Mouse (Mus musculus) CH12.LX (cell line): ENCODE measurements around the gene Actr5. TPM values are rescaled to one million over a fixed set of nuclear protein-coding genes. Genes with fewer than 3 reads are reported as not detected.
A peak's percentile ranks its signal among the peaks of the same experiment; 100 is the strongest.

Source experiments
- DNase-seq: peaks from one replicate; pipeline ENCODE4 v3.0.0-alpha.2; 2013; ENCODE audit errors: extremely low read depth
- H3K27ac ChIP-seq: 2 replicates; pipeline ENCODE4 v1.5.1; 2012; ENCODE audit warnings: low read depth, mild to moderate bottlenecking, control low read depth, moderate library complexity; ENCODE audit not compliant: insufficient read depth
- H3K27me3 ChIP-seq: replicated peaks from 2 replicates; pipeline ENCODE3; 2012; ENCODE audit warnings: inconsistent platforms
- H3K36me3 ChIP-seq, 2 experiments: replicated peaks in 1 of 2; 2 replicates each; pipeline versions ENCODE3 to v1.6.1; 2012; ENCODE audit warnings: inconsistent platforms in 1 of 2, low read length in 1 of 2, mild to moderate bottlenecking in 1 of 2, mixed read lengths in 1 of 2, moderate library complexity in 1 of 2; ENCODE audit not compliant: control insufficient read depth in 1 of 2, insufficient read depth in 1 of 2
- H3K4me1 ChIP-seq, 2 experiments: 2 replicates each; pipeline ENCODE4 v1.6.1; 2012; ENCODE audit warnings: inconsistent platforms in 1 of 2, moderate library complexity in 1 of 2; ENCODE audit not compliant: insufficient read depth in 2 of 2, control insufficient read depth in 1 of 2
- H3K4me2 ChIP-seq: 2 replicates; pipeline ENCODE4 v1.6.1; 2012; ENCODE audit warnings: low read depth, mild to moderate bottlenecking, control low read depth; ENCODE audit not compliant: poor library complexity, insufficient read depth, severe bottlenecking
- H3K4me3 ChIP-seq, 3 experiments: fragments of 150-350 bp in 1 of 3; sonication (generic) in 1 of 3; replicated peaks in 1 of 3; 2 replicates each; pipeline versions ENCODE3 to v1.5.1; 2011 to 2012; ENCODE audit warnings: low read depth in 2 of 3, low read length in 2 of 3, mild to moderate bottlenecking in 2 of 3, moderate library complexity in 2 of 3, control low read depth in 1 of 3, improper control_type of control experiment in 1 of 3, inconsistent platforms in 1 of 3, mixed read lengths in 1 of 3; ENCODE audit not compliant: poor library complexity in 1 of 3
- H3K79me2 ChIP-seq: replicated peaks from 2 replicates; pipeline ENCODE4 v1.6.1; 2012; ENCODE audit warnings: mild to moderate bottlenecking, moderate library complexity; ENCODE audit not compliant: control insufficient read depth, poor library complexity, insufficient read depth, severe bottlenecking; ENCODE audit errors: extremely low read depth
- H3K9ac ChIP-seq: 2 replicates; pipeline ENCODE4 v1.6.1; 2012; ENCODE audit warnings: low read depth, mild to moderate bottlenecking, control low read depth, moderate library complexity; ENCODE audit not compliant: insufficient read depth
- H3K9me3 ChIP-seq: replicated peaks from 2 replicates; pipeline ENCODE3; 2012; ENCODE audit warnings: low read length, inconsistent platforms, mixed read lengths
- CTCF ChIP-seq, 2 experiments: IDR thresholded peaks in 1 of 2; conservative IDR thresholded peaks in 1 of 2; 2 replicates each; pipeline ENCODE4 v1.5.1; 2011 to 2012; ENCODE audit warnings: low read depth in 2 of 2, low read length in 2 of 2, improper control_type of control experiment in 1 of 2, inconsistent platforms in 1 of 2, mild to moderate bottlenecking in 1 of 2, moderate library complexity in 1 of 2
- E2F4 ChIP-seq: IDR thresholded peaks from 2 replicates; pipeline ENCODE4 v1.6.1; 2011; ENCODE audit warnings: low read depth, low read length, improper control_type of control experiment; ENCODE audit not compliant: insufficient replicate concordance
- ELF1 ChIP-seq: IDR thresholded peaks from 2 replicates; pipeline ENCODE4 v1.6.1; 2014; ENCODE audit warnings: low read depth, mild to moderate bottlenecking, inconsistent platforms, low read length, improper control_type of control experiment
- EP300 ChIP-seq: IDR thresholded peaks from 2 replicates; pipeline ENCODE4 v1.6.1; 2011; ENCODE audit warnings: low read length, improper control_type of control experiment
- ETS1 ChIP-seq: conservative IDR thresholded peaks from 2 replicates; pipeline ENCODE4 v1.6.1; 2012; ENCODE audit warnings: low read depth, mild to moderate bottlenecking, inconsistent platforms, low read length, improper control_type of control experiment, moderate library complexity
- HCFC1 ChIP-seq: IDR thresholded peaks from 2 replicates; pipeline ENCODE4 v1.6.1; 2012; ENCODE audit warnings: low read depth, mild to moderate bottlenecking, inconsistent platforms, low read length, improper control_type of control experiment
- JUN ChIP-seq: IDR thresholded peaks from 2 replicates; pipeline ENCODE4 v1.6.1; 2011; ENCODE audit warnings: low read depth, mild to moderate bottlenecking, low read length, improper control_type of control experiment, moderate library complexity; ENCODE audit not compliant: insufficient read depth
- MEF2A ChIP-seq: IDR thresholded peaks from 2 replicates; pipeline ENCODE4 v1.6.1; 2014; ENCODE audit warnings: low read depth, mild to moderate bottlenecking, inconsistent platforms, low read length, improper control_type of control experiment, borderline replicate concordance
- NRF1 ChIP-seq: IDR thresholded peaks from 2 replicates; pipeline ENCODE4 v1.6.1; 2014; ENCODE audit warnings: low read depth, mild to moderate bottlenecking, inconsistent platforms, low read length, improper control_type of control experiment, moderate library complexity
- POLR2AphosphoS2 ChIP-seq: IDR thresholded peaks from 2 replicates; pipeline ENCODE4 v1.6.1; 2011; ENCODE audit warnings: low read depth, low read length, improper control_type of control experiment
- RCOR1 ChIP-seq: conservative IDR thresholded peaks from 2 replicates; pipeline ENCODE4 v1.6.1; 2012; ENCODE audit warnings: low read depth, mild to moderate bottlenecking, inconsistent platforms, low read length, improper control_type of control experiment
- SMC3 ChIP-seq: IDR thresholded peaks from 2 replicates; pipeline ENCODE4 v1.6.1; 2011; ENCODE audit warnings: low read depth, low read length, improper control_type of control experiment
- TCF12 ChIP-seq: IDR thresholded peaks from 2 replicates; pipeline ENCODE4 v1.6.1; 2014; ENCODE audit warnings: low read depth, mild to moderate bottlenecking, inconsistent platforms, low read length, improper control_type of control experiment
- USF1 ChIP-seq: IDR thresholded peaks from 2 replicates; pipeline ENCODE4 v1.6.1; 2014; ENCODE audit warnings: low read depth, mild to moderate bottlenecking, inconsistent platforms, low read length, improper control_type of control experiment
- USF2 ChIP-seq: conservative IDR thresholded peaks from 2 replicates; pipeline ENCODE4 v1.6.1; 2011; ENCODE audit warnings: low read depth, low read length, improper control_type of control experiment
- ZNF384 ChIP-seq: IDR thresholded peaks from 2 replicates; pipeline ENCODE4 v1.6.1; 2012; ENCODE audit warnings: low read depth, low read length, improper control_type of control experiment, inconsistent platforms
- dilution Hi-C: fragments of 300-500 bp; cut with MboI; formaldehyde crosslinking; loops from 2 replicates; pipeline ENCODE4 v1.14.3; 2020; ENCODE audit warnings: low sequenced_read_pairs; ENCODE audit not compliant: extremely low pct_unique_long_range_greater_than_20kb, extremely low pct_ligation_motif_present
- in situ Hi-C: fragments of 300-500 bp; cut with MboI; formaldehyde crosslinking; loops from 3 replicates; pipeline ENCODE4 v1.14.3; 2019; ENCODE audit warnings: low sequenced_read_pairs, low pct_ligation_motif_present, low pct_unique_long_range_greater_than_20kb, mixed read lengths
- polyA plus RNA-seq: library from polyadenylated mRNA; unstranded; fragments of >175 nt; gene quantifications from 2 replicates; pipeline ENCODE4 v1.2.1, GENCODE M21; 2012; ENCODE audit warnings: low read depth; ENCODE audit not compliant: insufficient read length
- total RNA-seq, 2 experiments: library from RNA; depleted of rRNA; stranded (reverse); fragments of 300-350 nt in 1 of 2; fragments of >200 nt in 1 of 2; gene quantifications; 2 replicates each; pipeline ENCODE4 v1.2.3; 2012 to 2014

The Actr5 gene
- total and polyA plus RNA-seq, 3 experiments = 13.9 to 20.3 (median 19.8) TPM

DNA sequence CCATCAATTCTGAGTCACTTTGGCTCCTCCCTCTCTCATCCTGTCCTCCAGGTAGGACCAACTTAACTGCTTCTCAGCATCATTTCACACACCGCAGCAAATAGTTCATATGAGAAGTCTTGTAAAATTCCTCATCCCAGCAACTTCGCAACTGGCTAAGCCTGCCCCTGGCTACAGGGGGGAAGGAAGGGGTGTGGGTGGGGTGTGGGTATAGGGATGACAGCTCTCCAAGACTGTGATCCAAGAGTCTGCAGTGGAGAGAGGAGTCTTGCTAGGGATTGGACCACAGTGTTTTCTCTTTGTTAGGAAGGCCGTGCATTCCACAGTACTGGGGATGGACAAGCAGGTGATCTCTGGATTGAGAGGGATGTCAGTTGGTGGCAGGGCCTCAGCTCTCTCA is 60.2 kb downstream of the Actr5 start:
- DNase-seq = no peak
- peaks cover 12 to 77% of the 10 kb centered on the region in 2 experiments for H3K36me3 ChIP-seq
- H3K9ac ChIP-seq = no peak overlapping the region
- TF ChIP-seq ETS1 (no peak), EP300 (no peak), RCOR1 (no peak), USF1 (no peak), CTCF (conservative IDR thresholded peaks at IDR 0.05 in 1 of 2, IDR thresholded peaks at IDR 0.05 in 1 of 2; ENCODE audit: low read depth in 2 of 2, low read length in 2 of 2) (no peak), E2F4 (no peak), NRF1 (no peak), SMC3 (no peak), ELF1 (no peak), MEF2A (no peak), ZNF384 (no peak), POLR2AphosphoS2 (no peak), USF2 (no peak), JUN (no peak), HCFC1 (no peak)
- TF ChIP-seq, all 38 proteins: peak for 0
- Histone ChIP-seq H3K4me3 (no peak overlapping the region), H3K79me2 (peaks cover 94% of the 10 kb centered on the region), H3K27ac (no peak overlapping the region), H3K4me2 (no peak overlapping the region), H3K9me3 (no peaks in the 10 kb centered on the region), H3K4me1 (peaks cover 68 to 98% of the 10 kb centered on the region in 2 experiments), H3K27me3 (no peaks in the 10 kb centered on the region)
- dilution Hi-C loops = no loop called here
- in situ Hi-C loops = no loop called here

DNA sequence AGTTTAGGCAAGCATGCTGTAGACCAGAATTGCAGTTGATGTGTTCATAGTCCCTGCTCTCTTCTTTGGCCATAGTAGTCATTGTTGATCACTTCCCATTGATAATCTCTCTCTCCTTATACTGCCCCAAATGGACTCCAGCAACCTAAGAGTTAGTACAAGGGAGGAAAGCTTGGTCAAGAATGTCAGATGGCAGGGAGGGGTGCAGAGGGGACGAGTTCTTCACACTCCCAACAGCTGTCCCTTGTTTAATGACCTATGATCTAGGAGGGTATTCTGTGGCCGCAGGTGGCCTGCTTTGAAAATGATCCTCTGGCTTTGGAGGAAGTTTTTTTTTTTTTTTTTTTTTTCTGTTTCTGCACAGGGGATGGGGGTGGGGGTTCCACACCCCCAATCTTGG is 61.7 kb downstream of the Actr5 start:
- no peak overlapping the region for H3K4me3 ChIP-seq
- H3K36me3 ChIP-seq = peaks cover 16 to 75% of the 10 kb centered on the region in 2 experiments
- dilution Hi-C loops = no loop called here
- H3K27ac ChIP-seq = 0 out of 2 replicates have a peak overlapping the region, but pooled peaks have one; percentile 14
- peaks cover 65 to 99% of the 10 kb centered on the region in 2 experiments for H3K4me1 ChIP-seq
- H3K79me2 ChIP-seq = peaks cover 93% of the 10 kb centered on the region
- H3K27me3 ChIP-seq = no peaks in the 10 kb centered on the region
- no peak overlapping the region for H3K4me2 ChIP-seq
- in situ Hi-C loops = no loop called here
- TF ChIP-seq POLR2AphosphoS2 (no peak), ZNF384 (peak; percentile 88), TCF12 (peak; percentile 24; the same call in 1 of the 2 replicates)
- no peaks in the 10 kb centered on the region for H3K9me3 ChIP-seq
- H3K9ac ChIP-seq = no peak overlapping the region
- DNase-seq = no peak
